Mouse (Mus musculus): ENCODE measurements around the gene Prkcg.

DNA sequence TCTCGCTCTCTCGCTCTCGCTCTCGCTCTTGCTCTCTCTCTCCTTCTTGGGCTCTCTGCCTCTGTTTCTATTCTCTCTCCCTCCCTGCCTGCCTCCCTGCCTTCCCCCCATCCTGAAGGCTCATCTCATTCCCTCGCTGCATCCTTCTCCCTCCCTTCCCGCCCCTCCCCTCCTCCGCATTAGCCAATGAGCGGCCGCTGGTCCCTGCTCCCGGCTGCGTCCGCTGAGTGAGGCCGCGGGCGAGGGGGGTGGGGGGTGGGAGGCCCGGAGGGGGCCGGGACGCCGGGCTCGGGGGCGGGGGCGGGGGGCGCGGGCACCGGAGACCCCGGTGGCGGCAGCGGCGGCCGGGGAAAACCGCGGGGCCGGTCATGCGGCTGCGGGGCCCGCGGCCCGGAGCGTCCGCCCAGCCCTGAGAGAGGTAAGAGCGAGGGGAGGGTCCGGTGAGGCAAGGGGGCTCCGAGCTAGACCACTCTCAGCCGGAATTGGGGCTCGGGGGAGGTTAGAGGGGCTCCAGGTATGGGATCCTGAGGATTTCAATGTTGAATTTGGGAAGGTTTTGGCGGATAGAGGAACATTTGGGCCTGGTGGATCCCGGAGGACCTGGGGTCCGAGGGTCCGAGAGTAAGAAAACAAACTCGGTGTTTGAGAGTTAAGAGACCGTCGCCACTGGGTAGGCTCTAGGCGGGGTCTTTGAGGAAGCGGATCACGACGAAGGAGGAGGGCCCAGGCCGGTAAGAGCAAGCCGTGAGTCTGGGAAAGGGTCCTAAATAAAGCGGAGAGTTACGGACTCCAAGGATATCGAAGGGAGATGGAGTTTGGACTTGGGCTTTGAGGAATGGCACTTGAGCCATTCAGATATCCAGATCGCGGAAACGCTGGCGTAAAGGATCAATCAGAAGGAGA is 43.9 kb downstream of the Prkcg start, which contains the start of gene Cacng7:
- no peak for TF ChIP-seq CTCF (IDR thresholded peaks at IDR 0.05; ENCODE audit: low read depth)
- no peak for TF ChIP-seq EP300 (IDR thresholded peaks at IDR 0.05; ENCODE audit: low read depth)

Measured in liver, postnatal 0 days (tissue).